ENCODE assay signal across 7 mouse cellular contexts in genomic region chr13:112101421-112101756, GRCm38 (mm10).
DNase-seq lines count a peak whose midpoint lies in the region; ATAC-seq and TF ChIP-seq lines count a peak whose summit lies in the region.

No protein-coding gene starts in this region.

- peak overlapping the region; percentile 39 for H3K9ac ChIP-seq in lung, embryonic 15.5 days
- no peak overlapping the region for H3K9ac ChIP-seq in forebrain, postnatal 0 days
- no peak overlapping the region for H3K9ac ChIP-seq in limb, embryonic 15.5 days
- H3K9ac ChIP-seq in stomach, embryonic 15.5 days: no peak overlapping the region; the same call in 1 of the 2 replicates

- no peaks in the 10 kb centered on the region for H3K9me3 ChIP-seq in lung, embryonic 15.5 days
- no peaks in the 10 kb centered on the region for H3K9me3 ChIP-seq in forebrain, postnatal 0 days (ENCODE audit: low read length)
- H3K9me3 ChIP-seq in limb, embryonic 15.5 days: no peaks in the 10 kb centered on the region
- H3K9me3 ChIP-seq in stomach, embryonic 15.5 days: no peaks in the 10 kb centered on the region

- no peak for DNase-seq in lung, postnatal 25 days (ENCODE audit: low spot score)
- DNase-seq in forebrain, postnatal 0 days: no peak
- DNase-seq in right cerebral cortex, postnatal 36 days (ENCODE audit: low spot score in 2 of 2): no peak

- peak overlapping the region; percentile 73 for H3K4me2 ChIP-seq in lung, embryonic 15.5 days
- H3K4me2 ChIP-seq in forebrain, postnatal 0 days (ENCODE audit: low read depth): peak overlapping the region; percentile 77
- peak overlapping the region; percentile 88 for H3K4me2 ChIP-seq in limb, embryonic 15.5 days
- peak overlapping the region; percentile 91 for H3K4me2 ChIP-seq in stomach, embryonic 15.5 days

- H3K27me3 ChIP-seq in lung, embryonic 15.5 days: no peaks in the 10 kb centered on the region
- no peaks in the 10 kb centered on the region for H3K27me3 ChIP-seq in forebrain, postnatal 0 days (ENCODE audit: insufficient read depth, low read length)
- H3K27me3 ChIP-seq in limb, embryonic 15.5 days: no peaks in the 10 kb centered on the region
- H3K27me3 ChIP-seq in stomach, embryonic 15.5 days (replicated peaks): no peaks in the 10 kb centered on the region

- H3K36me3 ChIP-seq in lung, embryonic 15.5 days: no peaks in the 10 kb centered on the region
- no peaks in the 10 kb centered on the region for H3K36me3 ChIP-seq in forebrain, postnatal 0 days (ENCODE audit: insufficient read depth)
- H3K36me3 ChIP-seq in limb, embryonic 15.5 days: no peaks in the 10 kb centered on the region
- H3K36me3 ChIP-seq in stomach, embryonic 15.5 days: no peaks in the 10 kb centered on the region

- peaks cover 21% of the 10 kb centered on the region for H3K4me1 ChIP-seq in lung, embryonic 15.5 days
- 0 out of 2 replicates have a peak, but pooled peaks cover 3% of the 10 kb centered on the region for H3K4me1 ChIP-seq in forebrain, postnatal 0 days (ENCODE audit: insufficient read depth)
- H3K4me1 ChIP-seq in limb, embryonic 15.5 days: peaks cover 14% of the 10 kb centered on the region
- H3K4me1 ChIP-seq in stomach, embryonic 15.5 days: no peaks in the 10 kb centered on the region

- 47% methylated on average over 5 of the region's 5 CpGs for WGBS in lung, embryonic 15.5 days
- WGBS in forebrain, postnatal 0 days: 55% methylated on average over 5 of the region's 5 CpGs
- WGBS in limb, embryonic 15.5 days: 36% methylated on average over 5 of the region's 5 CpGs
- 51% methylated on average over 5 of the region's 5 CpGs for WGBS in stomach, embryonic 15.5 days

- no peak for ATAC-seq in lung, embryonic 15.5 days (ENCODE audit: borderline replicate concordance, extremely low read depth, low FRiP score, low TSS enrichment)
- ATAC-seq in forebrain, postnatal 0 days: no peak
- no peak; the same call in 1 of the 2 replicates for ATAC-seq in limb, embryonic 15.5 days (ENCODE audit: insufficient number of reproducible peaks, low FRiP score, low TSS enrichment, low read depth)
- no peak for ATAC-seq in stomach, embryonic 15.5 days (ENCODE audit: insufficient read depth, low FRiP score, low read depth)
- no peak for ATAC-seq in monocyte, adult 5-6 weeks (replicated peaks; ENCODE audit: insufficient number of reproducible peaks, low FRiP score, low TSS enrichment, poor library complexity, severe bottlenecking)

- H3K4me3 ChIP-seq in lung, embryonic 15.5 days: peak overlapping the region; percentile 49
- peak overlapping the region; percentile 39 for H3K4me3 ChIP-seq in forebrain, postnatal 0 days (ENCODE audit: low read depth, low read length)
- H3K4me3 ChIP-seq in limb, embryonic 15.5 days: peak overlapping the region; percentile 47
- H3K4me3 ChIP-seq in stomach, embryonic 15.5 days (replicated peaks): peak overlapping the region; percentile 50

- H3K27ac ChIP-seq in lung, embryonic 15.5 days: peak overlapping the region; percentile 92
- peak overlapping the region; percentile 83 for H3K27ac ChIP-seq in forebrain, postnatal 0 days (ENCODE audit: low read depth, low read length)
- 0 out of 2 replicates have a peak overlapping the region, but pooled peaks have one; percentile 12 for H3K27ac ChIP-seq in limb, embryonic 15.5 days
- peak overlapping the region; percentile 88 for H3K27ac ChIP-seq in stomach, embryonic 15.5 days

- TF ChIP-seq CTCF in forebrain, postnatal 0 days (IDR thresholded peaks at IDR 0.05; ENCODE audit: low read depth): no peak

Comparison
In these comparisons a context has a peak if more than half of its experiments do, and no peak if none do; other contexts are left out.
1. H3K27ac ChIP-seq: peak in every context shown above with its lines; median percentile 92 in lung, embryonic 15.5 days; 88 in stomach, embryonic 15.5 days; 83 in forebrain, postnatal 0 days; 12 in limb, embryonic 15.5 days.